Mouse (Mus musculus) kidney, adult 9 months (tissue): ENCODE results near the gene Asap2.

Experiments used
- DNase-seq: peaks from one replicate; pipeline ENCODE4 v3.0.0; 2022

The Asap2 gene

DNA sequence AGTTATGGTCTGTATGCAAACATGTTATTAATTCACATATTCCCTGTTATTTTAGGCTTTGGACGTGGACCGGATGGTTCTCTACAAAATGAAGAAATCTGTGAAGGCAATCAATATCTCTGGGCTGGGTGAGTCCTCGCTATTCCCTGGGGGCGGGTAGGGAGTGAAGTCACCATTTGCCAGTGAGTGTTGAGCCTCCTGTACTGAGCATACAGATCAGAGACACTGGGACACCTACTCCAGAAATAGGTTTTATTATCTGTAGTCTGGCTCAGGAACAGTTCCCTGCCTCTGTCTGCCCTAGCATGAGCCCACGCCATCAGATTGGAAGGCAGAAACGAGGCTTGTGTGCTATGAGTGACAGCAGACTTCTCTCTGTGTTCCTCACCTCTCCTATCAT is 177.9 kb downstream of the Asap2 start:
- DNase-seq, result no peak

GRCm38 (mm10) chr12:21171776-21172490 is 181.7 kb downstream of the Asap2 start:
- no peak for DNase-seq

DNA sequence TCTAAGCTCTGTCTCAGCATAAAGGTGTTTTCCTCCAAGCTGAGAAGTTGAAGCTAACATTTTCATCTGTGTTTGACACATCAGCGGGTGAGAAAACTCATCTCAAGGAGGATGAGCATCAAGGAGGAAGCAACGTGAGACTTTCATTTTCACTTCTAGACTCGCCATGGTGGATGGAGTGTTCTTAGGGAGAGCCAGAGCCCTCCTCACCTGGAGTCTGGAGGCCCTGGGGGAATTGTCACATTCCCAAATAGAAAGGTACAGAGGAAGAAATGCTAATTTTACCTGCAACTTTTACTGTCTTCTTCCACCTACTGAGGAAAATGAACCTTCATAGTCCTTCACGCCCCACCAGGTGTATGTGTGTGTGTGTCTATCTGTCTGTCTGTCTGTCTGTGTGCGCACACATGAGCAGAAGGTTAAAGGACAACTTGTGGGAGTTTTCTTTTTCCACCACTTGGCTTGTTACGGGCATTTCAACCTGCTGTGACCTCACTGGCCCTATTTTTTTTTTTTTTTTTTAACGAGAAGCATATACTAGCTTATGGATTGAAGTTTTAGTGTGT is 183.7 kb downstream of the Asap2 start:
- no peak for DNase-seq

- DNase-seq, result no peak
Measured at GRCm38 (mm10) chr12:21176399-21176798, 186.1 kb downstream of the Asap2 start.

GRCm38 (mm10) chr12:21177123-21177698 is 187.0 kb downstream of the Asap2 start:
- no peak for DNase-seq

GRCm38 (mm10) chr12:21180091-21180490 is 189.8 kb downstream of the Asap2 start:
- no peak for DNase-seq

DNA sequence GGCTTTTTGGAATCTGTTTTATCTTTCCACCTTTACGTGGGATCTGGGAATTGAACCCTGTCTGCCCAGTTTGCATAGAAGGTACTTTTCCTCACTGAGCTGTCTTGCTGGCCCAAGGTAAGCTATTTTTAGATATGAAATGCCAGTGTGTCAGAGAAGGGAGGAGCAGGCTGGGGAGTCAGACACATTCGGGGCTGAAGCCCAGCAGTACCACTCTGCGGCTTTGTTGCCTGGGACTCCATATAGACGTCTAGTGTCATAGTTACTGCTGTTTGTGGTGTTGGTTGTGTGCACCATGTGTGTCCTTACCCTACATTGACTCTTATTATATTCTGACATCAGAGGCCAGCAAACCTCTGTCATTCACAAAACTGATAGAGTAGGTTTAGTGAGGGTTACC is 192.5 kb downstream of the Asap2 start:
- no peak for DNase-seq

- DNase-seq, result no peak
Measured at GRCm38 (mm10) chr12:21183321-21183720, 193.1 kb downstream of the Asap2 start.

GRCm38 (mm10) chr12:21186145-21186544 is 195.9 kb downstream of the Asap2 start:
- DNase-seq, result no peak

DNA sequence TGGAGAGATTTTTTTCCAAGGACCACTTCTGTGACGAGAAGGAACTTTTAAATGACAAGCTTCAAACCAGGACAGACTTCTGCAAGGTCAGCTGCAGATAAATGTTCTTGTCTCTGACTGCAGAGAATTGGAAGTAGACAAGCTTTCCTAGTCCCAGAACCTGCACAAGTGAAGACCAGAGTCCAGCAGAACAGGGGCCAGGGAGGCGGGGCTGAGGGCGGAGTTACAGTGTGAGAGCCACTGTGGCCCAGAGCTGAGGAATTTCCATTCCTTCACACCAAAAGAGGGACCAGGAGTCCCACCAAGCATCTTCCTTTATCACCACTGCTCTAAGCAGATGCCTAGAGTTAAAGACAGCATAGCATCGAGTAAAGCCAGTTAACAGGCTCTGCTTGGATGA is 198.6 kb downstream of the Asap2 start:
- peak; percentile 84 for DNase-seq

DNA sequence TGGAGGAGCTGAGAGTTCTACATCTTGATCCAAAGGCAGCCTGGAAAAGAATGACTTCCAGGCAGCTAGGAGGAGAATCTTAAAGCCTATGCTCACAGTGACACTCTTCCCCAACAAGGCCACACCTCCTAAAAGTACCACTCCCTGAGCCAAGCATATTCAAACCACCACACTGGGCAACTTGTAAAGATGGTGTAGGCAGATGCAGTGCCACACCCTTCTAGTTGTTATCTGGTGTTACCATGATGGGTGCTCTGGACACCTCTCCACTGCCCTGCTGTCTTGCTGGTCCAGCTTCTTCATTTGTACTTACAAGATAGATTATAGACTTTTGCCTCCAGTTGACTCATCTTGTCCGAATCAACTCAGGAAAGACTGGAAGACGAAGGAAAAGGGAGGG is 201.3 kb downstream of the Asap2 start:
- DNase-seq, result no peak

DNA sequence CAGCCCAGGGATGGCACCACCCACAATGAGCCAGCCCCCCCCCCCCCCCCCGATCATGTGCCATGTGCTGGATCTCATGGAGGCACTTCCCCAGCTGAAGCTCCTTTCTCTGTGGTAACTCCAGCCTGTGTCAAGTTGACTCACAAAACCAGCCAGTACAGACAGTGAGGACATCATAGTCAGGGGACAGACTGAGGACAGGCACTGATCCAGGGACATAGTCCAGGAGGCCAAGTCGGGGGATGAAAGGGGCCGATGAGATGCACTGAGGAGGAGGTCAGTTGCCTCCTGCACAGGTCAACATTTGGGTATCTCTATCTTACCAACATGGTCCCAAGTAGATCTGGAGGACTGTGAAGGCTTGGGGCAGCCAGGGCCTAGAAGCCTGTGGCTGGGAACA is 205.2 kb downstream of the Asap2 start:
- DNase-seq, result no peak

- DNase-seq, result no peak
Measured at GRCm38 (mm10) chr12:21196420-21196819, 206.2 kb downstream of the Asap2 start.

DNA sequence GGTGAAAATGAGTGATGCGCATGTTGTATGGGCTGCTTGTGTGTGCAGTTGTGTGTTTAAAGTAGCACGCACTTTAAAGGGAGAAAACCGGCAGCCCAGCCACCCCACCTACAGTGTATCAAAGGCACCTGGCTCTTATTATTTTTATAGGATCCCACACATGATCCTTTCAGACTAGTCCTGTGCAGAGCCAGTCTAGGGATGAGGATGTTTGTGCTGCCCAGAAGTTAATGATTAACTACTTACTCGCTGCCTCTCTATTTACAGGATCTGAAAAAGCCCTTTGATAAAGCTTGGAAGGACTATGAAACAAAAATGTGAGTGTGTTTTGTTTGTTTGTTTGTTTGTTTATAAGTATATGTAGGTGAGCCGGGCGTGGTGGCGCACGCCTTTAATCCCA is 210.4 kb downstream of the Asap2 start:
- DNase-seq, result no peak

- DNase-seq, result no peak
Measured at GRCm38 (mm10) chr12:21201485-21202269, 211.4 kb downstream of the Asap2 start.

DNA sequence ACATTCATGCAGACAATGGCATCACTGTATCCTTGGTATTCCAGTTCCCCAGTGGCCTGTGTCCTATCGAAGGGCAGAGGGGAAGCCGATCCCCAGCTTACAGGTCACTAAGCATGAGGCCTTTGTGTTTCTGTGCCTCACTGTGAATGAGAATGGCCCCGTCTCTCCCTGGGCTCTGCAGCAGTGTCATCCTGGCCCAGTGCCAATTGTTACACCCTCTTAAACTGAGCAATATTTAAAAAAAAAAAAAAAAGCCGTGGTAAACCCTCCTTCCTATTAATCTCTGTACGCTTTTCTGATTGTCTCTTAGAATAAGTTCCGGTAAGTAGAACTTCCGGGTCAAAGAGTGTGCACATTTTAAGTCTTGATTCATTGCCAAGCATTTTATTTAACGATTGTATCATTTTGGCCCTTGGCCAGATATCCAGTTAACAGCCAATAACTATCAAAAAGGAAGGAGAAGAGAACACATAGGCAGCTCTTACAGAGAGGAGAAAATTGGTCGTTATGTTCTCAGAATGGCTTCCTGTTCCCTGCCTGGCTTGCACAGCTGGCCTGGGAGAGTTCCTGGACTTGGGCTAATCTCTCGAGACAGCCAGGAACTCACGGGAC is 214.5 kb downstream of the Asap2 start:
- DNase-seq, result peak; percentile 46

DNA sequence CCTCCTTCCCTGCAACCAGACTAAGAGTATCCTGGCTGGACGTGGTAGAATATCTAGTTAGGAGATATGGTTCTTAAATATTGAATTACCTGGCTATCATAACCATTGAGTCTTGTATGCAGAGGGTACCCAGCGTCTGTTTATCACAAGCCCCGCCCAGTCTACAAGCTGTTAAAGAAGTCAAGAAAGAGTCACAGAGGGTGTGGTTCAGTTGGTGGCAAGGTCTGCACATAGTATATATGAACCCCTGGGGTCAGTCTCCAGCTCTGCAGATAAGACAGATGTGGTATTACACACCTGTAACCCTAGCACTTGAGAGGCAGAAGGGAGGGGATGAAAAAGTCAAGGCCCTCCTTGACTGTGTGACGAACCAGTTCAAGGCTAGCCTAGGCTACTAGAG is 215.5 kb downstream of the Asap2 start:
- DNase-seq, result no peak

DNA sequence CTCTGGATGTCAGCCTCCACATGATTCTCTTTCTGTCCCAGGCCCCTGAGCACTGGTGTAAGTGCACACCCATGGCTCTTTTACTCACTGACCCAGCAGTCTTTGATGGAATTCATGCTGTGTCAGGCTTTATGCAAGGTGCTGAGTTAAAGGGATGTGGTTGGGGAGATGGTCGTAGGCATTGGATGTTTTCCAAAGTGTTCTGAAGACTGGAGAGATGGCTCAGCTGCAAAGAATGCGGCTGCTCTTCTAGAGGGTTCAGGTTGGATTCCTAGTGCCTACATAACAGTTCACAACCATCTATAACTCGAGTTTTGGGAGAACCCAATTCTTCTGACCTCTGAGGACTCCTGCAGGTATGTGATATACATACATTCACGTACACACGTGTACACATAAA is 217.2 kb downstream of the Asap2 start:
- no peak for DNase-seq

GRCm38 (mm10) chr12:21208172-21208795 is 218.0 kb downstream of the Asap2 start:
- DNase-seq, result no peak

GRCm38 (mm10) chr12:21209273-21209672 is 219.0 kb downstream of the Asap2 start:
- DNase-seq, result peak; percentile 19

DNA sequence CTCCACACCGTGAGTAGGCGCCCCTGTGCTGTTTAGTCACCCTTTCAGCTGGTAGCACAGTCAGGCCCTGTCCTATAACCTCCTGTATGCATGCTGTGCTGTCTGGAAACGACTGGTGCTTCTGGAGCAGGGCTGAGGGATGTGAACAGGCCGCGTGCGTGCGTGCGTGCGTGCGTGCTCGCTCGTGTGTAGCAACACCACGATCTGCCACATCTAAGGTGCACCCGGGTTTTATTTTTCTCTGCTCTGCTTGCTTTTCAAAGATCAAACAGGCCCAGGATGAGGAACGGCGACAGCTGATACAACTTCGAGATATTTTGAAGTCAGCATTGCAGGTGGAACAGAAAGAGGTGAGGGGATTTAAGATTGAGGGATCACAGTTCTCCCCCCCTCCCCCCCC is 222.6 kb downstream of the Asap2 start:
- no peak for DNase-seq

GRCm38 (mm10) chr12:21214551-21215165 is 224.4 kb downstream of the Asap2 start:
- no peak for DNase-seq
